In genomic region chr13:64153083-64153682, GRCm38 (mm10) we compare ENCODE assay signal across 8 mouse cellular contexts. TPM values are rescaled to one million over a fixed set of nuclear protein-coding genes. Genes with fewer than 3 reads are reported as not detected.
DNase-seq lines count a peak whose midpoint lies in the region; ATAC-seq and TF ChIP-seq lines count a peak whose summit lies in the region.

Gene Zfp367 (minus strand): TSS chr13:64153202.

- no peaks in the 10 kb centered on the region for H3K9me3 ChIP-seq in hindbrain, embryonic 10.5 days
- H3K9me3 ChIP-seq in lung, postnatal 0 days (ENCODE audit: low read length), result no peaks in the 10 kb centered on the region

- ATAC-seq in frontal cortex, adult (ENCODE audit: low TSS enrichment), result peak; percentile 95
- peak; percentile 95 for ATAC-seq in lung, postnatal 0 days

- no peaks in the 10 kb centered on the region for H3K27me3 ChIP-seq in hindbrain, embryonic 10.5 days (ENCODE audit: insufficient read depth, poor library complexity, severe bottlenecking)
- no peaks in the 10 kb centered on the region for H3K27me3 ChIP-seq in lung, postnatal 0 days (replicated peaks; ENCODE audit: insufficient read depth, low read length)

- H3K27ac ChIP-seq in hindbrain, embryonic 10.5 days, result peak within 1 kb of the TSS; percentile 94
- peak within 1 kb of the TSS; percentile 80 for H3K27ac ChIP-seq in lung, postnatal 0 days (ENCODE audit: low read length)

- DNase-seq in MN1 (ENCODE audit: low spot score), result peak; percentile 98
- DNase-seq in cerebellum, adult 9-10 months, result peak; percentile 94
- peak; percentile 99 for DNase-seq in hindbrain, embryonic 10.5 days (ENCODE audit: low spot score)
- peak; percentile 98 for DNase-seq in layer of hippocampus, adult 9-11 months
- DNase-seq in lung, postnatal 0 days (ENCODE audit: low spot score), result peak; percentile 100
- DNase-seq in ovary, postnatal 14 days (ENCODE audit: low spot score), result peak; percentile 93
- peak; percentile 99 for DNase-seq in thymus, postnatal 14 days

- H3K4me1 ChIP-seq in hindbrain, embryonic 10.5 days (replicated peaks), result peaks cover 58% of the 10 kb centered on the region
- no peaks in the 10 kb centered on the region for H3K4me1 ChIP-seq in lung, postnatal 0 days (ENCODE audit: insufficient read depth, low read depth, low read length)

- under 1% methylated on average over 56 of the region's 56 CpGs for WGBS in hindbrain, embryonic 10.5 days
- WGBS in lung, postnatal 0 days, result under 1% methylated on average over 47 of the region's 56 CpGs

- no peaks in the 10 kb centered on the region; the same call in 1 of the 2 replicates for H3K36me3 ChIP-seq in hindbrain, embryonic 10.5 days
- H3K36me3 ChIP-seq in lung, postnatal 0 days (ENCODE audit: insufficient read depth, low read length), result no peaks in the 10 kb centered on the region

- TF ChIP-seq CTCF in lung, postnatal 0 days (IDR thresholded peaks at IDR 0.05), result no peak

- TF ChIP-seq EP300 in lung, postnatal 0 days (IDR thresholded peaks at IDR 0.05), result no peak

- peak within 1 kb of the TSS; percentile 95 for H3K4me3 ChIP-seq in hindbrain, embryonic 10.5 days
- peak within 1 kb of the TSS; percentile 64 for H3K4me3 ChIP-seq in lung, postnatal 0 days (ENCODE audit: low read depth, low read length)

- peak within 1 kb of the TSS; percentile 89 for H3K4me2 ChIP-seq in lung, postnatal 0 days (replicated peaks; ENCODE audit: low read depth, low read length)

- H3K9ac ChIP-seq in lung, postnatal 0 days (replicated peaks; ENCODE audit: low read depth), result peak within 1 kb of the TSS; percentile 37

RNA-seq across cellular contexts. Expression of gene Zfp367, which starts in this region (rescaled TPM):
- polyA plus RNA-seq in hindbrain, embryonic 10.5 days (2016; fragmentation: Nextera tagmentation; extraction: Ambion mirVana), result 12.5 and 17.1 TPM in 2 replicates
- polyA plus RNA-seq in lung, postnatal 0 days (2015; fragmentation: Nextera tagmentation; extraction: Ambion mirVana), result 7.6 and 8.4 TPM in 2 replicates

Comparison
In these comparisons a context has a peak if more than half of its experiments do, and no peak if none do; other contexts are left out.
1. Peak in every context shown above with its lines: DNase-seq, ATAC-seq, H3K4me3 ChIP-seq and H3K27ac ChIP-seq.